22 mouse cellular contexts compared by ENCODE assay signal in the genomic region with DNA sequence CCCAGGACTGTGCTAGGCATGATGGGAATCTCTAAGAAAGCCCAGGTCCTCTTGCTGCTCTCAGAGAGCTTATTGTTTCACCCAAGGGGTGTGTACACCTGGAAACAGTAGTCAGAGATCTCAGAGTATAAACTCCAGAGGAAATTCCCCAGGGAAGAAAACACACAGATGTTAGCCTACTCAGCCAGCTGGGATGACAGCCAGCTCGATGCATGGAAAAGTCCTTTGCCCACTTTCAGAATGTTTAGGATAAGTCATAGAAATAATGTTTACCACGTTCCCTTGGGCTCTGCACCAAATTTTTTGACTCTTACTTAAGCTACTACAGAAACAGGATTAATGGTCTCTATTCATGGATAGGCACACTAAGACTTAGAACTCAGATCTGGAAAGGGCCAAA.
DNase-seq lines count a peak whose midpoint lies in the region; ATAC-seq and TF ChIP-seq lines count a peak whose summit lies in the region.
"Had no signal": no experiment of that assay in that cellular context is flagged by ENCODE, and none has a peak within 500 bp of the region (broad histone marks: within the 10 kb centered on the region; RNA-seq: fewer than 3 reads in every experiment).

No protein-coding gene starts in this region.

- H3K9me3 ChIP-seq in embryonic facial prominence, embryonic 14.5 days (ENCODE audit: control insufficient read depth, low read length): no peaks in the 10 kb centered on the region
- no peaks in the 10 kb centered on the region for H3K9me3 ChIP-seq in embryonic facial prominence, embryonic 10.5 days
- H3K9me3 ChIP-seq in lung, embryonic 14.5 days (ENCODE audit: low read depth, low read length): no peaks in the 10 kb centered on the region
- H3K9me3 ChIP-seq in lung, postnatal 0 days (ENCODE audit: low read length): no peaks in the 10 kb centered on the region
- H3K9me3 ChIP-seq: embryonic facial prominence, embryonic 13.5 days; forebrain, embryonic 10.5 days; forebrain, embryonic 13.5 days; forebrain, embryonic 15.5 days had no signal

- H3K4me2 ChIP-seq in embryonic facial prominence, embryonic 14.5 days (ENCODE audit: low read depth, low read length): no peak overlapping the region
- no peak overlapping the region for H3K4me2 ChIP-seq in lung, embryonic 14.5 days
- H3K4me2 ChIP-seq in lung, postnatal 0 days (replicated peaks; ENCODE audit: low read depth, low read length): no peak overlapping the region
- H3K4me2 ChIP-seq: embryonic facial prominence, embryonic 13.5 days; forebrain, embryonic 13.5 days; forebrain, embryonic 15.5 days had no signal

- 48% methylated on average over 2 of the region's 2 CpGs for WGBS in embryonic facial prominence, embryonic 14.5 days
- WGBS in embryonic facial prominence, embryonic 10.5 days: 78% methylated on average over 2 of the region's 2 CpGs
- 37% methylated on average over 2 of the region's 2 CpGs for WGBS in lung, embryonic 14.5 days
- WGBS in lung, postnatal 0 days: 42% methylated on average over 2 of the region's 2 CpGs

- H3K4me3 ChIP-seq in embryonic facial prominence, embryonic 14.5 days (ENCODE audit: low read depth, low read length): no peak overlapping the region
- H3K4me3 ChIP-seq in embryonic facial prominence, embryonic 10.5 days: no peak overlapping the region
- H3K4me3 ChIP-seq in lung, embryonic 14.5 days (ENCODE audit: low read depth, low read length): no peak overlapping the region
- no peak overlapping the region for H3K4me3 ChIP-seq in lung, postnatal 0 days (ENCODE audit: low read depth, low read length)
- no peak overlapping the region for H3K4me3 ChIP-seq in embryonic fibroblast, embryonic 13.5 days (ENCODE audit: insufficient read depth, low read length)
- H3K4me3 ChIP-seq: embryonic facial prominence, embryonic 13.5 days; erythroblast, embryonic 14.5 days; forebrain, embryonic 10.5 days; forebrain, embryonic 13.5 days; forebrain, embryonic 15.5 days had no signal

- peak; percentile 53; the same call in 1 of the 2 replicates for ATAC-seq in embryonic facial prominence, embryonic 14.5 days (ENCODE audit: low read depth)
- ATAC-seq in lung, embryonic 14.5 days (ENCODE audit: insufficient read depth): no peak
- no peak for ATAC-seq in lung, postnatal 0 days
- ATAC-seq: activated CD4-positive, CD25-positive, alpha-beta regulatory T cell, adult 4 months; forebrain, embryonic 13.5 days; forebrain, embryonic 15.5 days; forebrain, postnatal 0 days; Patski had no signal

- H3K36me3 ChIP-seq in embryonic facial prominence, embryonic 14.5 days (ENCODE audit: control insufficient read depth, insufficient read depth, low read length): no peaks in the 10 kb centered on the region
- H3K36me3 ChIP-seq in embryonic facial prominence, embryonic 10.5 days (replicated peaks): no peaks in the 10 kb centered on the region
- H3K36me3 ChIP-seq in lung, embryonic 14.5 days (ENCODE audit: insufficient read depth): no peaks in the 10 kb centered on the region
- no peaks in the 10 kb centered on the region for H3K36me3 ChIP-seq in lung, postnatal 0 days (ENCODE audit: insufficient read depth, low read length)
- H3K36me3 ChIP-seq: embryonic facial prominence, embryonic 13.5 days; forebrain, embryonic 10.5 days; forebrain, embryonic 15.5 days had no signal

- H3K4me1 ChIP-seq in embryonic facial prominence, embryonic 14.5 days (ENCODE audit: control insufficient read depth, insufficient read depth, low read length): no peaks in the 10 kb centered on the region
- H3K4me1 ChIP-seq in embryonic facial prominence, embryonic 10.5 days: no peaks in the 10 kb centered on the region
- 0 out of 2 replicates have a peak, but pooled peaks cover 2% of the 10 kb centered on the region for H3K4me1 ChIP-seq in lung, embryonic 14.5 days (ENCODE audit: insufficient read depth)
- H3K4me1 ChIP-seq in lung, postnatal 0 days (ENCODE audit: insufficient read depth, low read depth, low read length): no peaks in the 10 kb centered on the region
- peaks cover 5% of the 10 kb centered on the region; the same call in 1 of the 2 replicates for H3K4me1 ChIP-seq in embryonic fibroblast, embryonic 13.5 days (ENCODE audit: control insufficient read depth, insufficient read depth, low read length)
- H3K4me1 ChIP-seq: forebrain, embryonic 15.5 days had no signal

- no peak for TF ChIP-seq CTCF in lung, embryonic 14.5 days (IDR thresholded peaks at IDR 0.05; ENCODE audit: low read depth)
- no peak for TF ChIP-seq CTCF in lung, postnatal 0 days (IDR thresholded peaks at IDR 0.05)
- TF ChIP-seq CTCF in embryonic fibroblast, embryonic 13.5 days (IDR thresholded peaks at IDR 0.05; ENCODE audit: borderline replicate concordance, insufficient read depth, low read length): no peak

- H3K9ac ChIP-seq in embryonic facial prominence, embryonic 14.5 days (ENCODE audit: low read depth, low read length): no peak overlapping the region
- H3K9ac ChIP-seq in lung, embryonic 14.5 days: no peak overlapping the region
- H3K9ac ChIP-seq in lung, postnatal 0 days (replicated peaks; ENCODE audit: low read depth): no peak overlapping the region
- H3K9ac ChIP-seq: embryonic facial prominence, embryonic 13.5 days; forebrain, embryonic 13.5 days; forebrain, embryonic 15.5 days; forebrain, postnatal 0 days had no signal

- TF ChIP-seq POLR2A in embryonic fibroblast, embryonic 13.5 days (IDR thresholded peaks at IDR 0.05; ENCODE audit: low read depth, low read length): no peak

- no peaks in the 10 kb centered on the region for H3K27me3 ChIP-seq in embryonic facial prominence, embryonic 14.5 days (replicated peaks; ENCODE audit: control insufficient read depth, insufficient read depth, low read length)
- H3K27me3 ChIP-seq in embryonic facial prominence, embryonic 10.5 days (replicated peaks; ENCODE audit: low read depth, poor library complexity, severe bottlenecking): peaks cover 31% of the 10 kb centered on the region; the same call in 1 of the 2 replicates
- H3K27me3 ChIP-seq in lung, embryonic 14.5 days (ENCODE audit: insufficient read depth, low read length): no peaks in the 10 kb centered on the region
- H3K27me3 ChIP-seq in lung, postnatal 0 days (replicated peaks; ENCODE audit: insufficient read depth, low read length): no peaks in the 10 kb centered on the region
- H3K27me3 ChIP-seq: embryonic facial prominence, embryonic 13.5 days; forebrain, embryonic 13.5 days; forebrain, embryonic 15.5 days; Patski had no signal

- no peak for TF ChIP-seq EP300 in lung, postnatal 0 days (IDR thresholded peaks at IDR 0.05)

- H3K27ac ChIP-seq in embryonic facial prominence, embryonic 14.5 days (replicated peaks; ENCODE audit: low read depth, low read length): no peak overlapping the region
- H3K27ac ChIP-seq in embryonic facial prominence, embryonic 10.5 days (replicated peaks): no peak overlapping the region
- H3K27ac ChIP-seq in lung, embryonic 14.5 days (ENCODE audit: low read depth): no peak overlapping the region
- H3K27ac ChIP-seq in lung, postnatal 0 days (ENCODE audit: low read length): no peak overlapping the region
- peak overlapping the region; percentile 39; the same call in 1 of the 2 replicates for H3K27ac ChIP-seq in embryonic fibroblast, embryonic 13.5 days (ENCODE audit: insufficient read depth, low read length)
- H3K27ac ChIP-seq: embryonic facial prominence, embryonic 13.5 days; forebrain, embryonic 10.5 days; forebrain, embryonic 13.5 days; forebrain, embryonic 15.5 days had no signal

- no peak for DNase-seq in embryonic facial prominence, embryonic 14.5 days (ENCODE audit: low spot score)
- DNase-seq in embryonic facial prominence, embryonic 10.5 days (ENCODE audit: low spot score): no peak
- DNase-seq in lung, embryonic 14.5 days: peak; percentile 25
- no peak for DNase-seq in lung, postnatal 0 days (ENCODE audit: low spot score)
- no peak for DNase-seq in urinary bladder, adult 2 months (ENCODE audit: low spot score)
- DNase-seq: adrenal gland, adult 8-10 months; adrenal gland, postnatal 14 days; adrenal gland, postnatal 36 days; cerebellum, adult 11-12 months; cerebellum, adult 2 months; cerebellum, adult 9-10 months; cerebellum, postnatal 10 days; cerebellum, postnatal 25 days; forebrain, postnatal 0 days had no signal
